Mouse (Mus musculus): Measurements from ENCODE around the gene Gtf3a. TPM values are rescaled to one million over a fixed set of nuclear protein-coding genes. Genes with fewer than 3 reads are reported as not detected.

Gtf3a gene
- polyA plus RNA-seq, 1 experiment: 40.5 TPM

- H3K4me1 ChIP-seq (ENCODE audit: control insufficient read depth, insufficient read depth, low read length): no peaks in the 10 kb centered on the region
- H3K27ac ChIP-seq (ENCODE audit: insufficient read depth, low read length): no peak overlapping the region
- no peak overlapping the region for H3K4me3 ChIP-seq (ENCODE audit: insufficient read depth, low read length)
- TF ChIP-seq CTCF (IDR thresholded peaks at IDR 0.05; ENCODE audit: borderline replicate concordance, insufficient read depth, low read length) (no peak), POLR2A (IDR thresholded peaks at IDR 0.05; ENCODE audit: low read depth, low read length) (no peak)
Measured at GRCm38 (mm10) chr5:146998802-146999201, 50.3 kb downstream of the Gtf3a start.

GRCm38 (mm10) chr5:147001312-147001711 is 52.9 kb downstream of the Gtf3a start:
- H3K27ac ChIP-seq (ENCODE audit: insufficient read depth, low read length): no peak overlapping the region
- H3K4me3 ChIP-seq (ENCODE audit: insufficient read depth, low read length): no peak overlapping the region
- no peaks in the 10 kb centered on the region for H3K4me1 ChIP-seq (ENCODE audit: control insufficient read depth, insufficient read depth, low read length)
- TF ChIP-seq POLR2A (IDR thresholded peaks at IDR 0.05; ENCODE audit: low read depth, low read length): no peak
- TF ChIP-seq CTCF (IDR thresholded peaks at IDR 0.05; ENCODE audit: borderline replicate concordance, insufficient read depth, low read length): no peak

- Histone ChIP-seq H3K4me1 (ENCODE audit: control insufficient read depth, insufficient read depth, low read length) (no peaks in the 10 kb centered on the region), H3K4me3 (ENCODE audit: insufficient read depth, low read length) (no peak overlapping the region), H3K27ac (ENCODE audit: insufficient read depth, low read length) (no peak overlapping the region)
- TF ChIP-seq CTCF (IDR thresholded peaks at IDR 0.05; ENCODE audit: borderline replicate concordance, insufficient read depth, low read length) (no peak), POLR2A (IDR thresholded peaks at IDR 0.05; ENCODE audit: low read depth, low read length) (no peak)
Measured at GRCm38 (mm10) chr5:147003303-147003702, 54.8 kb downstream of the Gtf3a start.

Other genes starting within 250 kb of the Gtf3a start
- 24.2 and 30.3 TPM in 2 replicates for gene Usp12, start 153.7 kb upstream of the Gtf3a start, polyA plus RNA-seq (2011; ENCODE audit: insufficient read length, low read depth, missing spikeins)
- gene Rpl21, start 115.8 kb upstream of the Gtf3a start, polyA plus RNA-seq (2011; ENCODE audit: insufficient read length, low read depth, missing spikeins): 87.4 and 122 TPM in 2 replicates
- gene Rasl11a, start 103.6 kb upstream of the Gtf3a start, polyA plus RNA-seq (2011; ENCODE audit: insufficient read length, low read depth, missing spikeins): 9.6 and 9.7 TPM in 2 replicates
- gene Mtif3, start 15.1 kb downstream of the Gtf3a start, polyA plus RNA-seq (2011; ENCODE audit: insufficient read length, low read depth, missing spikeins): 10.2 and 10.4 TPM in 2 replicates
- gene Lnx2, start 127.9 kb downstream of the Gtf3a start, polyA plus RNA-seq (2011; ENCODE audit: insufficient read length, low read depth, missing spikeins): 8.4 and 8.6 TPM in 2 replicates
- 119 and 141 TPM in 2 replicates for gene Polr1d, start 128.4 kb downstream of the Gtf3a start, polyA plus RNA-seq (2011; ENCODE audit: insufficient read length, low read depth, missing spikeins)
- not detected in 2 replicates for gene Gsx1, start 240.0 kb downstream of the Gtf3a start, polyA plus RNA-seq (2011; ENCODE audit: insufficient read length, low read depth, missing spikeins)

All from embryonic fibroblast, embryonic 13.5 days (primary cell).